Mouse (Mus musculus) urinary bladder, adult 2 months (tissue): Measurements from ENCODE around the gene Sorcs2. TPM values are rescaled to one million over a fixed set of nuclear protein-coding genes. Genes with fewer than 3 reads are reported as not detected.

Source experiments
- DNase-seq: peaks from one replicate; pipeline ENCODE4 v3.0.0; 2022; ENCODE audit warnings: low spot score
- polyA plus RNA-seq: library from polyadenylated mRNA; depleted of rRNA; stranded (reverse); fragments of >200 nt; gene quantifications from 2 replicates; pipeline ENCODE4 v1.2.3, GENCODE M21; 2012

The Sorcs2 gene
- polyA plus RNA-seq, 1 experiment, result 15.8 TPM

GRCm38 (mm10) chr5:36178215-36178614 lies 219.7 kb downstream of the Sorcs2 start:
- DNase-seq, result no peak

GRCm38 (mm10) chr5:36176873-36177272 lies 221.1 kb downstream of the Sorcs2 start:
- DNase-seq, result no peak

- peak; percentile 26 for DNase-seq
These were observed 221.5 kb downstream of the Sorcs2 start for GRCm38 (mm10) chr5:36176409-36176808.

- no peak for DNase-seq
These were observed 223.3 kb downstream of the Sorcs2 start for GRCm38 (mm10) chr5:36174569-36175115.

DNA sequence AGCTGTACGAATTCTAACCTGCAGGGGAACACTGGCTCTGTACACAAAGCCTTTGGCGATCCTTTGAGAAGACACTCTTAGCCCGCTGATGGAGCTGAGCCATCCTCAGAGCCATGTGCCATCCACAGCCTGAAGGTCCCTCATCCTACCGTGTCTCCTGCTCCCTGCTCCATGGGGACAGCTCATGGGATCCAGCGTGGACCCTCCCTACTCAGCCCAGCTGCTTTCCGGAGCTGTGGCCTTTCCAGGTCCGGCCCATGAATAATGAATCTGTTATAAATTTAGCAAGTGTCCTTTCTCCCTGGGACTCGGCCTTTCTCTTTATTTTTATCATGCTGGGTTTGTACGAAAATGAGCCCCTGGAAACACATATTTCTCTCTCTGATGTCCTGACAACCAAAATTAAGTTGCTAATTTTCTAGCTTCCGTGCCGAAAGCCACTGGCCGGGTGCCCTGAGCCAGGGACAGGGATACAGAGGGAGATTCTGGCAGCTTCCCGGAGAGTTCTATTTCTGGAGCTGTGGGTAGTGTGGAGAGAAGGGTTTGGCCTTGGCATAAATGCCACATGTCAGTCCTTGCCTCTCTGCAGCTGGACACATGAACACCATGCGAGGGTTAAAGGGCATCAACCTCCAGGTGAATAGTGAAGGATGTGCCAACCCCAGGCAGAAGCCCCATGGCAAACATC lies 228.8 kb downstream of the Sorcs2 start:
- no peak for DNase-seq

- DNase-seq, result no peak
These were observed 231.5 kb downstream of the Sorcs2 start for GRCm38 (mm10) chr5:36166346-36167013.

- no peak for DNase-seq
These were observed 232.3 kb downstream of the Sorcs2 start for GRCm38 (mm10) chr5:36165424-36166302.

GRCm38 (mm10) chr5:36154879-36155485 lies 243.0 kb downstream of the Sorcs2 start:
- no peak for DNase-seq

DNA sequence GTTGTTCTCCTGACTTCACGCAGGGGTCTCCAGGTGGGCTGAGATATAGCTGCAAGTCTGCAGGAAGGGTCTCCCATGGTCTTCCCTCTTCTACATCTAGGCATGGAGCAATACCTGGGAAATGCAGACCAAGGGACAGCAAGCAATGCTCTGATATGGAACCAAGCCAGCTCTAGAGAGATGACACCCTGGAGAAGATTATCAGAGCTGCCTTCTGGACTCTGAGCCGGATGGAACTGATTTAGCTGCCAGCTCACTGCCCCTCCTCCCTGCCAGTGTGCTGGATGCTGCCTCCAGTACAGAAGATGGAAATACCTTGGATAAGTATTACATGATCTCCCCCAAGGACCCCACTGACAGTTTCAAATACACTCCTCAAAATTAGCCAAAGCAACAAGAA lies 244.7 kb downstream of the Sorcs2 start:
- DNase-seq, result no peak

GRCm38 (mm10) chr5:36151086-36151485 lies 246.9 kb downstream of the Sorcs2 start:
- no peak for DNase-seq

GRCm38 (mm10) chr5:36149098-36149497 lies 248.8 kb downstream of the Sorcs2 start:
- no peak for DNase-seq

- DNase-seq, result no peak
These were observed 251.3 kb downstream of the Sorcs2 start for GRCm38 (mm10) chr5:36146589-36146988.

DNA sequence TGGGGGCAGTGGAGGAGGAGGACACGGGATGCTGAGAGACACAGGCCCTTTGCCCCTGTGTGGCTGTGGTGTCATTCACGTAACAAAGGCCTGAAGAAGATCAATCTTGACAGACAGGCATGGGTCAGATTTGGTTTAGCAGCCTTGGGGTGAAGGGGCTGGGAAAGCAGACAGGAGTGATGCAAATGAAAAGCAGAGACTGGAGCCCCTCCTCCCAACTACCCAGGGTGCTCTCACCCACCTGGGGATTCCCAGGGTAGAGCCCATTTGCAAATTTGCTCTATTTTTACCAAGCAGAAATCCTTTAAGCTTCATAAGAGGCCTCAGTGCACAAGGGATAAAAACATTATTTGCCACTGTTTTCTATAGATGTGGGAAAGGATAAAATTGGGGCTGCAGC lies 253.4 kb downstream of the Sorcs2 start:
- no peak for DNase-seq

GRCm38 (mm10) chr5:36141676-36142255 lies 256.2 kb downstream of the Sorcs2 start:
- DNase-seq, result no peak

- DNase-seq, result no peak
These were observed 256.8 kb downstream of the Sorcs2 start for GRCm38 (mm10) chr5:36141112-36141511.

DNA sequence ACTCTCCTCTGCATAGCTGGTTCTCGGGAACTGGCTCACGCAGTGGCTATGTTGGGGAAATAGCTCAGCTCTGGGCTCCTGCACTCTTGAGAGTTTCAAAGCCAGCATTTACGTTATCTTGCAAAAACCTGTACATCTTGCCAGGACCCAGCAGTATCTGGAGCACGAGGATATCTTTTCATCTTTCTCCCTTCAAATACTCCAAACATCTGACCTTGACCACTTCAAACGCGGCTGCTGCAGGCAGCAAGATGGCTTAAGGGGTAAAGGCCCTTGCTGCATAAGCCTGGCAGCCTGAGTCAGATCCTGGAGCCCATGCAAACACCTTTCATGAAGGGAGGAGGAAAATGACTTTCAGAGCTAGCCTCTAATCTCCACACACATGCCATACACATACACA lies 258.2 kb downstream of the Sorcs2 start:
- DNase-seq, result no peak

DNA sequence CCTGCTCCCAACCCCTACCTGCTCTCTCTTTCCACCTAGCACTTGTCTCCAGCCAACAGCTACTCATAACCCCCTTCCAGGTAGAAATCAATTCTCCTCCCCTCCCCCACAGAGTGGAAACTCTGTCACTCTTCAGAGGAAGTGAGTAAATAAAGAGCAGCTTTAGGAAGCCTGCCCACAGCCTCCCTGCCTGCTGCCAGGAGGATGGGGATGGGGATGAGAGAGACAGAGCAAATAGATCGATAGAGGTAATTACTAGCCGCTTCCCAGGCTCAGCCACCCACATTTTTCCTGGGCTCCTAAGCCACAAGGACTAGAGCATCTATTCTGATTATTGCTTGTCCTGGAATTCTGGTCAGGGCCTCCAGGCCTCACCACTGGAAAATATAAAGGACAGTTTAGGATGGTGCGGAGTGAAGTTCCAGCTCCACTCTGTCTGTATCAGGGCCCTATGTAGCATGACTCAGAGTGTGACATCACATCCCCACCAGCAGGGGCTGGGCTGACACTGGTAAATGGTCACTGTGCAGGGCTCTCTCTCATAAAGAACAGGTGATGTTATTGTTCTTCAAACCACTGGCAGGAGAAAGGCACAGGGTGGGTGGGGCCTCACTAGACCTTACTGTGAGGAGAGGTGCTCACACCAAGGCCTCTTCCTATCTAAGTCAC lies 261.9 kb downstream of the Sorcs2 start:
- DNase-seq, result no peak

- no peak for DNase-seq
These were observed 263.6 kb downstream of the Sorcs2 start for GRCm38 (mm10) chr5:36134302-36134701.

DNA sequence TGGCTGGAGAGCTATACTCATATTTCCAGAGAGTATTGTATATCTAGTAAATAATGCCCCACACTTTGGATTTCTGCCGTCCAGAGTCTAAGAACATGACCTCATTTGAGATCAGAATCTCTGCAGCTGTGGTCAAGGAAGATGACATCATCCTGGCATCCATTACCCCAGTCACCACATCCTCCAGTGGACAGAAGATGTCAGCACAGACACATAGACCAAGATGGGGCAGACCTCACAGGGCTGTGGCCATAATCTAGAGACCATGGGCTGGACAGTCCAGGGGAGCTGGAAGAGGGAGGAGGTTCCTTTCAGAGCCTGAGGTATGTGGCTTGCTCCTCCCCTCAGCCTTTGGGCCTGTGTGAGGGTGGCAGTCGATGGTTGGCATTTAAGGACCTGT lies 264.0 kb downstream of the Sorcs2 start:
- DNase-seq, result no peak

DNA sequence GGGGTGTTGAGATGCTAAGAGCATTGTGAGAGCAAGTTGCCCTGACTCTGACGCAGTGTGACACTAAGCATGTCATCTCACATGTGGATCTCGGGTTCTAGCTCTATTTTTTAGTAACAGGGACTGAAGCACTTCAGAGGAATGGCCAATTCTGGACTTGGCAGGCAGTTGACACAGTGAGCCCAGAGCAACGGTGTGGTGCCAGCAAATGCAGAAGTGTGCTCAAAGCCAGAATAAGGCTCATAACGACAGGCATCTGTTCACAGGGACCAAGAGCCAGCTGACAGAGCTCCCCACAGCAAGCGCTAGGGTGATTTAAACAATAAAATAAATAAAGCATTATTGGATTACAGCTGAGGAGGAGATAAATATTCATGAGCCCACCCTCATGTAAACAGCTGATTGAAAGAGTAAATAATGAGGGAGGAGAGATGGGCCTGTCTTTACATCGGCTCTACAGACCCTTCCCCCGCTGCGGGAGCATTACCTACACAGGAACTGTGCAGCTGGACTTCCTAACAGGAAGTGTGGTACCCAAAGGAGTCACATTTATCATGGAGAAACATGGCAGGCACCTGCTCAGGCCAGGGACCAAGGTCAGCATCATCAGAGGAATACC lies 267.4 kb downstream of the Sorcs2 start:
- DNase-seq, result no peak
